Mouse (Mus musculus): ENCODE measurements around the gene Aoc1. TPM values are rescaled to one million over a fixed set of nuclear protein-coding genes. Genes with fewer than 3 reads are reported as not detected.

The Aoc1 gene
- total and polyA plus RNA-seq, 3 experiments: 0.19 to 0.21 TPM; not detected in 1

DNA sequence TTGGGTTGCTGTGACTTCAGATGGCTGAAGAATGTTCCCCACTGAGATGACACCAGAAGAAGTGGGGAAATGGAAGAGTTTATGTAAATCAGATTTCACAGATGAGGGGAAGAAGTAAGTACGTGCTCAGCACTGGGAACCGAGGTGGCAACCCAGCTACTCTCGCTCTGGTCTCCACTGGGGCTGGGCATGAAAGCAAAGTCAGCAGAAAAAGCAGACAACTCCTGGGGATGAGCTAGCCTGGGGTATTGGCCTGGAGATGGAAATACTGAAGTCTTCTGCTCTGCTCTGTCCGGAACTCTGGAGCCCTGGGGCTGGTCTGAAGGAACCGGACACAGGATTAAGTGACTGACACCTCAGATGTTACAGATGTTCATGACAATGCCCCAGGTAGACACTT is 81.5 kb downstream of the Aoc1 start:
- dilution Hi-C loops (cut with MboI; ENCODE audit: extremely low pct_ligation_motif_present, extremely low pct_unique_long_range_greater_than_20kb, low sequenced_read_pairs): no loop called here
- DNase-seq (ENCODE audit: extremely low read depth): peak; percentile 6
- H3K27me3 ChIP-seq (replicated peaks): peaks cover 2% of the 10 kb centered on the region

DNA sequence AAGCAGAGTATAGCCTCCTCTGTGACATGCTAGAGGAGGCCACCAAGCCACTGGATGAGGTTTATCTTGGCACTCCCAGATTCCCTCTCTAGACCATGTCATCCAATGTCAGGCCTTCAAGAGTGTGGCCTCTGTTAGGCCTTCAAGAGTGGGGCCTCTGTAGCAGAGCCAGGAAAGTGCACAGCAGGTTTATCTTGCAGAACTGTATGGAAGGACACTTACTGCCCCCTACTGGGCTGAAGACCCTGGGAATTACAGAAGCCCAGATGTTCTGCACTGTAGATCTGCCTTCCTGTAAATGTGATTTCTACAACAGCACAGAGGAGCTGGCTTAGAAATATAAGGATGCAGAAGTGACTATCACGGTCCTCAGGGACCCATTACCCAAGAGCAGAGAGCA is 82.2 kb downstream of the Aoc1 start:
- DNase-seq (ENCODE audit: extremely low read depth): peak; percentile 66
- dilution Hi-C loops (cut with MboI; ENCODE audit: extremely low pct_ligation_motif_present, extremely low pct_unique_long_range_greater_than_20kb, low sequenced_read_pairs): no loop called here
- Histone ChIP-seq H3K4me3 (replicated peaks in 1 of 3; ENCODE audit: low read depth in 2 of 3, low read length in 2 of 3, poor library complexity in 1 of 3) (no peak overlapping the region), H3K4me2 (ENCODE audit: insufficient read depth, low read depth, poor library complexity, severe bottlenecking) (no peak overlapping the region), H3K9me3 (replicated peaks; ENCODE audit: low read length) (no peaks in the 10 kb centered on the region), H3K4me1 (ENCODE audit: control insufficient read depth in 1 of 2, insufficient read depth in 2 of 2) (peaks cover 0 to 17% of the 10 kb centered on the region in 2 experiments; a peak in 2 of 4 replicates), H3K27ac (ENCODE audit: insufficient read depth, low read depth) (no peak overlapping the region), H3K27me3 (replicated peaks) (peaks cover 2% of the 10 kb centered on the region), H3K79me2 (replicated peaks; ENCODE audit: control insufficient read depth, extremely low read depth, insufficient read depth, poor library complexity, severe bottlenecking) (no peaks in the 10 kb centered on the region), H3K36me3 (replicated peaks in 1 of 2; ENCODE audit: control insufficient read depth in 1 of 2, insufficient read depth in 1 of 2, low read length in 1 of 2) (no peaks in the 10 kb centered on the region), H3K9ac (ENCODE audit: insufficient read depth, low read depth) (no peak overlapping the region)
- TF ChIP-seq TCF12 (IDR thresholded peaks at IDR 0.05; ENCODE audit: low read depth, low read length) (no peak), RAD21 (IDR thresholded peaks at IDR 0.05; ENCODE audit: low read depth, low read length) (peak; percentile 75), CTCF (conservative IDR thresholded peaks at IDR 0.05 in 1 of 2, IDR thresholded peaks at IDR 0.05 in 1 of 2; ENCODE audit: low read depth in 2 of 2, low read length in 2 of 2) (peak; percentile 49 to 78), SMC3 (IDR thresholded peaks at IDR 0.05; ENCODE audit: low read depth, low read length) (peak; percentile 54), EP300 (IDR thresholded peaks at IDR 0.05; ENCODE audit: low read length) (no peak)
- in situ Hi-C loops (cut with MboI; ENCODE audit: low pct_ligation_motif_present, low pct_unique_long_range_greater_than_20kb, low sequenced_read_pairs): loop anchor here (10.0 to 25.0 kb wide), 2 partner anchors 90 to 318 kb away; partner anchors contain the start of genes AI854703 and Gimap8

More for the DNA sequence above, 81.5 kb downstream of the Aoc1 start:
- in situ Hi-C loops (cut with MboI; ENCODE audit: low pct_ligation_motif_present, low pct_unique_long_range_greater_than_20kb, low sequenced_read_pairs): loop anchor here (10.0 to 25.0 kb wide), 2 partner anchors 89 to 317 kb away; partner anchors contain the start of genes AI854703 and Gimap8
- H3K9ac ChIP-seq (ENCODE audit: insufficient read depth, low read depth): no peak overlapping the region
- no peak overlapping the region for H3K4me2 ChIP-seq (ENCODE audit: insufficient read depth, low read depth, poor library complexity, severe bottlenecking)
- no peaks in the 10 kb centered on the region for H3K79me2 ChIP-seq (replicated peaks; ENCODE audit: control insufficient read depth, extremely low read depth, insufficient read depth, poor library complexity, severe bottlenecking)
- H3K9me3 ChIP-seq (replicated peaks; ENCODE audit: low read length): no peaks in the 10 kb centered on the region
- H3K4me3 ChIP-seq (replicated peaks in 1 of 3; ENCODE audit: low read depth in 2 of 3, low read length in 2 of 3, poor library complexity in 1 of 3): no peak overlapping the region
- no peaks in the 10 kb centered on the region for H3K36me3 ChIP-seq (replicated peaks in 1 of 2; ENCODE audit: control insufficient read depth in 1 of 2, insufficient read depth in 1 of 2, low read length in 1 of 2)
- TF ChIP-seq IRF4 (IDR thresholded peaks at IDR 0.05; ENCODE audit: low read depth, low read length): no peak
- TF ChIP-seq E2F4 (IDR thresholded peaks at IDR 0.05; ENCODE audit: insufficient replicate concordance, low read depth, low read length): no peak
- no peak for TF ChIP-seq KAT2A (IDR thresholded peaks at IDR 0.05; ENCODE audit: insufficient replicate concordance, low read length)
- no peak for TF ChIP-seq SIN3A (IDR thresholded peaks at IDR 0.05; ENCODE audit: low read length)
- no peak for TF ChIP-seq ZNF384 (IDR thresholded peaks at IDR 0.05; ENCODE audit: low read depth, low read length)
- TF ChIP-seq BHLHE40 (IDR thresholded peaks at IDR 0.05; ENCODE audit: low read depth, low read length): no peak
- peaks cover 0 to 17% of the 10 kb centered on the region in 2 experiments; a peak in 2 of 4 replicates for H3K4me1 ChIP-seq (ENCODE audit: control insufficient read depth in 1 of 2, insufficient read depth in 2 of 2)
- no peak overlapping the region for H3K27ac ChIP-seq (ENCODE audit: insufficient read depth, low read depth)

DNA sequence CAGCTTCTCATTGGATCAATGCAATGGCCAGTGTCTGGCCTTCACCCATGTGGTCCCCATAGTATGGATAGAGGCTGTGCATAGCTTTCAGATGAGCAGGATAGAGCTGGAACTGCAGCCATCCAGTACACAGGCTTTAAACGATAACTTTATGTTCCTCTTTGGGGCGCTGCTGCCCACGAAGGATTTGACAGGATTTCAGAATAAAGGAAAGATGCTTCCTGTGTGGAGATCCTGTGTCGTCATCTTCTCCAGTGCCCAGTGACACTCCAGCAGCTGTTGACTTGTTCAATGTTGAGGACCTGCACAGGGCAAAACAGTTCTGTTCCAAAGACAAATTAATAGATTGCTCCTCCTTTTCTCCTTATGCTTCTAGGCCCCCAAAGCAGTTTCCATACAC is 84.1 kb downstream of the Aoc1 start:
- dilution Hi-C loops (cut with MboI; ENCODE audit: extremely low pct_ligation_motif_present, extremely low pct_unique_long_range_greater_than_20kb, low sequenced_read_pairs): no loop called here
- H3K9ac ChIP-seq (ENCODE audit: insufficient read depth, low read depth): no peak overlapping the region
- H3K4me2 ChIP-seq (ENCODE audit: insufficient read depth, low read depth, poor library complexity, severe bottlenecking): no peak overlapping the region
- no peaks in the 10 kb centered on the region for H3K36me3 ChIP-seq (replicated peaks in 1 of 2; ENCODE audit: control insufficient read depth in 1 of 2, insufficient read depth in 1 of 2, low read length in 1 of 2)
- H3K79me2 ChIP-seq (replicated peaks; ENCODE audit: control insufficient read depth, extremely low read depth, insufficient read depth, poor library complexity, severe bottlenecking): no peaks in the 10 kb centered on the region
- peaks cover 7% of the 10 kb centered on the region for H3K27me3 ChIP-seq (replicated peaks)
- H3K27ac ChIP-seq (ENCODE audit: insufficient read depth, low read depth): no peak overlapping the region
- no peak for DNase-seq (ENCODE audit: extremely low read depth)
- in situ Hi-C loops (cut with MboI; ENCODE audit: low pct_ligation_motif_present, low pct_unique_long_range_greater_than_20kb, low sequenced_read_pairs): loop anchor here (10.0 to 25.0 kb wide), 2 partner anchors 92 to 319 kb away; partner anchors contain the start of genes AI854703 and Gimap8
- no peaks in the 10 kb centered on the region for H3K9me3 ChIP-seq (replicated peaks; ENCODE audit: low read length)
- no peak overlapping the region for H3K4me3 ChIP-seq (replicated peaks in 1 of 3; ENCODE audit: low read depth in 2 of 3, low read length in 2 of 3, poor library complexity in 1 of 3)
- peaks cover 0 to 17% of the 10 kb centered on the region in 2 experiments; a peak in 2 of 4 replicates for H3K4me1 ChIP-seq (ENCODE audit: control insufficient read depth in 1 of 2, insufficient read depth in 2 of 2)
- TF ChIP-seq BHLHE40 (IDR thresholded peaks at IDR 0.05; ENCODE audit: low read depth, low read length) (no peak), ZNF384 (IDR thresholded peaks at IDR 0.05; ENCODE audit: low read depth, low read length) (no peak), JUN (IDR thresholded peaks at IDR 0.05; ENCODE audit: insufficient read depth, low read depth, low read length) (no peak), CHD1 (IDR thresholded peaks at IDR 0.05; ENCODE audit: low read depth, low read length) (no peak), MAZ (IDR thresholded peaks at IDR 0.05; ENCODE audit: low read depth, low read length) (no peak), JUND (conservative IDR thresholded peaks at IDR 0.05; ENCODE audit: low read depth, low read length) (no peak), USF2 (conservative IDR thresholded peaks at IDR 0.05; ENCODE audit: low read depth, low read length) (no peak), ETS1 (conservative IDR thresholded peaks at IDR 0.05; ENCODE audit: low read depth, low read length) (no peak), SIN3A (IDR thresholded peaks at IDR 0.05; ENCODE audit: low read length) (no peak)

Data from CH12.LX (cell line).